Mouse (Mus musculus): Measurements from ENCODE around the gene Psma5.

The Psma5 gene

GRCm38 (mm10) chr3:108304747-108305146 is 48.0 kb downstream of the Psma5 start:
- in situ Hi-C loops (cut with MboI), result no loop called here

GRCm38 (mm10) chr3:108306387-108306786 is 49.7 kb downstream of the Psma5 start:
- in situ Hi-C loops (cut with MboI), result no loop called here

- in situ Hi-C loops (cut with MboI), result no loop called here
Measured at GRCm38 (mm10) chr3:108307485-108307884, 50.8 kb downstream of the Psma5 start.

- in situ Hi-C loops (cut with MboI), result no loop called here
Measured at GRCm38 (mm10) chr3:108310921-108311341, 54.2 kb downstream of the Psma5 start.

GRCm38 (mm10) chr3:108311688-108312087 is 55.0 kb downstream of the Psma5 start:
- in situ Hi-C loops (cut with MboI), result no loop called here

- in situ Hi-C loops (cut with MboI), result no loop called here
Measured at GRCm38 (mm10) chr3:108312414-108312813, 55.7 kb downstream of the Psma5 start.

- in situ Hi-C loops (cut with MboI), result no loop called here
Measured at GRCm38 (mm10) chr3:108313138-108313537, 56.4 kb downstream of the Psma5 start.

- in situ Hi-C loops (cut with MboI), result no loop called here
Measured at GRCm38 (mm10) chr3:108314038-108314675, 57.4 kb downstream of the Psma5 start.

- in situ Hi-C loops (cut with MboI), result no loop called here
Measured at GRCm38 (mm10) chr3:108318517-108318916, 61.8 kb downstream of the Psma5 start.

GRCm38 (mm10) chr3:108321671-108322070 is 64.9 kb downstream of the Psma5 start:
- in situ Hi-C loops (cut with MboI), result no loop called here

- in situ Hi-C loops (cut with MboI), result no loop called here
Measured at GRCm38 (mm10) chr3:108322136-108322535, 65.4 kb downstream of the Psma5 start.

- in situ Hi-C loops (cut with MboI), result no loop called here
Measured at GRCm38 (mm10) chr3:108322962-108323361, 66.2 kb downstream of the Psma5 start.

GRCm38 (mm10) chr3:108324837-108325236 is 68.1 kb downstream of the Psma5 start:
- in situ Hi-C loops (cut with MboI), result no loop called here

- in situ Hi-C loops (cut with MboI), result no loop called here
Measured at GRCm38 (mm10) chr3:108325521-108325920, 68.8 kb downstream of the Psma5 start.

- in situ Hi-C loops (cut with MboI), result no loop called here
Measured at GRCm38 (mm10) chr3:108327275-108327674, 70.5 kb downstream of the Psma5 start.

GRCm38 (mm10) chr3:108327916-108328315 is 71.2 kb downstream of the Psma5 start:
- in situ Hi-C loops (cut with MboI), result no loop called here

GRCm38 (mm10) chr3:108328441-108328841 is 71.7 kb downstream of the Psma5 start:
- in situ Hi-C loops (cut with MboI), result no loop called here
